Mouse (Mus musculus): Measurements from ENCODE around the gene Pecam1.

Pecam1 gene

GRCm38 (mm10) chr11:106698289-106698688, 52.1 kb downstream of the Pecam1 start:
- in situ Hi-C loops (cut with MboI, MseI) = no loop called here

GRCm38 (mm10) chr11:106695917-106696316, 54.5 kb downstream of the Pecam1 start:
- in situ Hi-C loops (cut with MboI, MseI) = no loop called here

- in situ Hi-C loops (cut with MboI, MseI) = no loop called here
These were observed 57.5 kb downstream of the Pecam1 start for GRCm38 (mm10) chr11:106692890-106693289.

GRCm38 (mm10) chr11:106688375-106688774, 62.1 kb downstream of the Pecam1 start:
- in situ Hi-C loops (cut with MboI, MseI) = no loop called here

- in situ Hi-C loops (cut with MboI, MseI) = no loop called here
These were observed 63.1 kb downstream of the Pecam1 start for GRCm38 (mm10) chr11:106687293-106687692.

GRCm38 (mm10) chr11:106684027-106684426, 66.4 kb downstream of the Pecam1 start:
- in situ Hi-C loops (cut with MboI, MseI) = no loop called here

GRCm38 (mm10) chr11:106683345-106683744, 67.1 kb downstream of the Pecam1 start:
- in situ Hi-C loops (cut with MboI, MseI) = no loop called here

GRCm38 (mm10) chr11:106681138-106681537, 69.3 kb downstream of the Pecam1 start:
- in situ Hi-C loops (cut with MboI, MseI) = no loop called here

GRCm38 (mm10) chr11:106679874-106680273, 70.6 kb downstream of the Pecam1 start:
- in situ Hi-C loops (cut with MboI, MseI) = no loop called here

- in situ Hi-C loops (cut with MboI, MseI) = no loop called here
These were observed 72.4 kb downstream of the Pecam1 start for GRCm38 (mm10) chr11:106677910-106678591.

- in situ Hi-C loops (cut with MboI, MseI) = no loop called here
These were observed 73.1 kb downstream of the Pecam1 start for GRCm38 (mm10) chr11:106677331-106677730.

GRCm38 (mm10) chr11:106675875-106676274, 74.6 kb downstream of the Pecam1 start:
- in situ Hi-C loops (cut with MboI, MseI) = no loop called here

- in situ Hi-C loops (cut with MboI, MseI) = no loop called here
These were observed 75.2 kb downstream of the Pecam1 start for GRCm38 (mm10) chr11:106675201-106675726.

GRCm38 (mm10) chr11:106674612-106675153, 75.7 kb downstream of the Pecam1 start:
- in situ Hi-C loops (cut with MboI, MseI) = no loop called here

- in situ Hi-C loops (cut with MboI, MseI) = no loop called here
These were observed 76.5 kb downstream of the Pecam1 start for GRCm38 (mm10) chr11:106673727-106674611.

- in situ Hi-C loops (cut with MboI, MseI) = no loop called here
These were observed 77.4 kb downstream of the Pecam1 start for GRCm38 (mm10) chr11:106672919-106673505.

GRCm38 (mm10) chr11:106671801-106672200, 78.6 kb downstream of the Pecam1 start:
- in situ Hi-C loops (cut with MboI, MseI) = no loop called here

GRCm38 (mm10) chr11:106670951-106671478, 79.4 kb downstream of the Pecam1 start:
- in situ Hi-C loops (cut with MboI, MseI) = no loop called here

GRCm38 (mm10) chr11:106670266-106670665, 80.2 kb downstream of the Pecam1 start:
- in situ Hi-C loops (cut with MboI, MseI) = no loop called here

GRCm38 (mm10) chr11:106669873-106670173, 80.6 kb downstream of the Pecam1 start:
- in situ Hi-C loops (cut with MboI, MseI) = no loop called here

GRCm38 (mm10) chr11:106669102-106669872, 81.1 kb downstream of the Pecam1 start:
- in situ Hi-C loops (cut with MboI, MseI) = no loop called here
